Comparison of ENCODE assay signal across 8 mouse cellular contexts in genomic region chr13:64098992-64099391, GRCm38 (mm10). TPM values are rescaled to one million over a fixed set of nuclear protein-coding genes. Genes with fewer than 3 reads are reported as not detected.
DNase-seq lines count a peak whose midpoint lies in the region; ATAC-seq and TF ChIP-seq lines count a peak whose summit lies in the region.
"Had no signal": no experiment of that assay in that cellular context is flagged by ENCODE, and none has a peak within 500 bp of the region (broad histone marks: within the 10 kb centered on the region; RNA-seq: fewer than 3 reads in every experiment).

No protein-coding gene starts in this region.

- TF ChIP-seq EP300 in stomach, postnatal 0 days (optimal IDR thresholded peaks at IDR 0.05), result no peak

- H3K27me3 ChIP-seq in hindbrain, postnatal 0 days (ENCODE audit: insufficient read depth, low read length), result no peaks in the 10 kb centered on the region
- 0 out of 2 replicates have a peak, but pooled peaks cover 3% of the 10 kb centered on the region for H3K27me3 ChIP-seq in hindbrain, embryonic 14.5 days (ENCODE audit: control insufficient read depth, insufficient read depth, low read length)
- H3K27me3 ChIP-seq in embryonic facial prominence, embryonic 10.5 days (replicated peaks; ENCODE audit: low read depth, poor library complexity, severe bottlenecking), result 0 out of 2 replicates have a peak, but pooled peaks cover 7% of the 10 kb centered on the region
- no peaks in the 10 kb centered on the region for H3K27me3 ChIP-seq in stomach, postnatal 0 days (ENCODE audit: control insufficient read depth, insufficient read depth, low read length)
- H3K27me3 ChIP-seq in midbrain, embryonic 10.5 days (ENCODE audit: low read depth, poor library complexity, severe bottlenecking), result 0 out of 2 replicates have a peak, but pooled peaks cover 5% of the 10 kb centered on the region
- H3K27me3 ChIP-seq: limb, embryonic 15.5 days had no signal

- no peak overlapping the region for H3K4me3 ChIP-seq in hindbrain, postnatal 0 days (ENCODE audit: low read length)
- no peak overlapping the region for H3K4me3 ChIP-seq in hindbrain, embryonic 14.5 days (replicated peaks; ENCODE audit: low read length)
- no peak overlapping the region for H3K4me3 ChIP-seq in embryonic facial prominence, embryonic 10.5 days
- H3K4me3 ChIP-seq in stomach, postnatal 0 days (ENCODE audit: low read depth, low read length), result no peak overlapping the region
- H3K4me3 ChIP-seq in midbrain, embryonic 10.5 days, result no peak overlapping the region
- H3K4me3 ChIP-seq: limb, embryonic 15.5 days had no signal

- H3K27ac ChIP-seq in hindbrain, postnatal 0 days, result no peak overlapping the region
- no peak overlapping the region for H3K27ac ChIP-seq in hindbrain, embryonic 14.5 days
- H3K27ac ChIP-seq in embryonic facial prominence, embryonic 10.5 days (replicated peaks), result no peak overlapping the region
- H3K27ac ChIP-seq in stomach, postnatal 0 days (replicated peaks), result no peak overlapping the region
- H3K27ac ChIP-seq in midbrain, embryonic 10.5 days (replicated peaks), result no peak overlapping the region
- H3K27ac ChIP-seq: limb, embryonic 15.5 days had no signal

- no peaks in the 10 kb centered on the region for H3K4me1 ChIP-seq in hindbrain, postnatal 0 days (ENCODE audit: insufficient read depth, low read length)
- H3K4me1 ChIP-seq in hindbrain, embryonic 14.5 days (replicated peaks; ENCODE audit: control insufficient read depth, insufficient read depth, low read length), result no peaks in the 10 kb centered on the region
- H3K4me1 ChIP-seq in embryonic facial prominence, embryonic 10.5 days, result no peaks in the 10 kb centered on the region
- no peaks in the 10 kb centered on the region for H3K4me1 ChIP-seq in stomach, postnatal 0 days (replicated peaks; ENCODE audit: control insufficient read depth, insufficient read depth)
- H3K4me1 ChIP-seq in midbrain, embryonic 10.5 days, result no peaks in the 10 kb centered on the region
- H3K4me1 ChIP-seq: limb, embryonic 15.5 days had no signal

- H3K4me2 ChIP-seq in hindbrain, postnatal 0 days (ENCODE audit: low read depth, low read length), result no peak overlapping the region
- H3K4me2 ChIP-seq in hindbrain, embryonic 14.5 days (replicated peaks), result no peak overlapping the region
- H3K4me2 ChIP-seq in stomach, postnatal 0 days (replicated peaks; ENCODE audit: low read depth), result no peak overlapping the region
- H3K4me2 ChIP-seq: limb, embryonic 15.5 days had no signal

- peak; percentile 40 for DNase-seq in hindbrain, postnatal 0 days (ENCODE audit: low spot score)
- DNase-seq in hindbrain, embryonic 14.5 days (ENCODE audit: low spot score), result no peak
- peak; percentile 53 for DNase-seq in 3T3-L1 (ENCODE audit: low read depth, low spot score)
- DNase-seq in CD8-positive naive resting alpha-beta T cell, adult 2 months (ENCODE audit: low read depth in 2 of 2, low spot score in 2 of 2), result peak; percentile 11 to 37
- DNase-seq in embryonic facial prominence, embryonic 10.5 days (ENCODE audit: low spot score), result peak; percentile 44
- DNase-seq in stomach, postnatal 0 days (ENCODE audit: low spot score), result peak; percentile 40
- DNase-seq in midbrain, embryonic 10.5 days (ENCODE audit: low spot score), result no peak

- no peak for ATAC-seq in hindbrain, postnatal 0 days
- ATAC-seq in hindbrain, embryonic 14.5 days (ENCODE audit: low FRiP score), result no peak
- ATAC-seq in stomach, postnatal 0 days (ENCODE audit: low FRiP score, low TSS enrichment), result no peak

- no peak overlapping the region for H3K9ac ChIP-seq in hindbrain, postnatal 0 days (replicated peaks; ENCODE audit: low read length)
- no peak overlapping the region for H3K9ac ChIP-seq in hindbrain, embryonic 14.5 days
- H3K9ac ChIP-seq in stomach, postnatal 0 days (ENCODE audit: low read length), result no peak overlapping the region
- H3K9ac ChIP-seq: limb, embryonic 15.5 days had no signal

- H3K9me3 ChIP-seq in hindbrain, postnatal 0 days (ENCODE audit: low read length), result no peaks in the 10 kb centered on the region
- H3K9me3 ChIP-seq in hindbrain, embryonic 14.5 days (ENCODE audit: control insufficient read depth, low read length), result no peaks in the 10 kb centered on the region
- no peaks in the 10 kb centered on the region for H3K9me3 ChIP-seq in embryonic facial prominence, embryonic 10.5 days
- no peaks in the 10 kb centered on the region for H3K9me3 ChIP-seq in stomach, postnatal 0 days (ENCODE audit: control insufficient read depth, low read length)
- H3K9me3 ChIP-seq in midbrain, embryonic 10.5 days (replicated peaks), result no peaks in the 10 kb centered on the region
- H3K9me3 ChIP-seq: limb, embryonic 15.5 days had no signal

- H3K36me3 ChIP-seq in hindbrain, postnatal 0 days (ENCODE audit: insufficient read depth, low read length), result no peaks in the 10 kb centered on the region
- no peaks in the 10 kb centered on the region for H3K36me3 ChIP-seq in hindbrain, embryonic 14.5 days (replicated peaks; ENCODE audit: control insufficient read depth, insufficient read depth)
- H3K36me3 ChIP-seq in embryonic facial prominence, embryonic 10.5 days (replicated peaks), result no peaks in the 10 kb centered on the region
- no peaks in the 10 kb centered on the region for H3K36me3 ChIP-seq in stomach, postnatal 0 days (ENCODE audit: control insufficient read depth, insufficient read depth, low read length)
- no peaks in the 10 kb centered on the region for H3K36me3 ChIP-seq in midbrain, embryonic 10.5 days
- H3K36me3 ChIP-seq: limb, embryonic 15.5 days had no signal

- 76% methylated on average over 9 of the region's 9 CpGs for WGBS in hindbrain, postnatal 0 days
- 77% methylated on average over 9 of the region's 9 CpGs for WGBS in hindbrain, embryonic 14.5 days
- WGBS in embryonic facial prominence, embryonic 10.5 days, result 67% methylated on average over 9 of the region's 9 CpGs
- WGBS in stomach, postnatal 0 days, result 76% methylated on average over 9 of the region's 9 CpGs
- 70% methylated on average over 9 of the region's 9 CpGs for WGBS in midbrain, embryonic 10.5 days

- peak; percentile 61 for TF ChIP-seq CTCF in hindbrain, postnatal 0 days (IDR thresholded peaks at IDR 0.05; ENCODE audit: low read depth)
- peak; percentile 70 for TF ChIP-seq CTCF in stomach, postnatal 0 days (IDR thresholded peaks at IDR 0.05; ENCODE audit: low read depth)

RNA-seq across cellular contexts. Expression of gene Hsd17b3, which starts 10.0 kb away (rescaled TPM):
- not detected in 2 replicates for total RNA-seq in hindbrain, postnatal 0 days (2014; rRNA removed)
- not detected in 2 replicates for polyA plus RNA-seq in hindbrain, postnatal 0 days (2015; fragmentation: Nextera tagmentation; extraction: Ambion mirVana)
- not detected in 2 replicates for polyA plus RNA-seq in hindbrain, embryonic 14.5 days (2014; fragmentation: Nextera tagmentation; extraction: Ambion mirVana)
- polyA plus RNA-seq in embryonic facial prominence, embryonic 10.5 days (2016; fragmentation: Nextera tagmentation; extraction: Ambion mirVana), result not detected in 2 replicates
- polyA plus RNA-seq in stomach, postnatal 0 days (2015; fragmentation: Nextera tagmentation; extraction: Ambion mirVana), result not detected in 2 replicates
- 0.36 TPM in 1 of 2 replicates, not detected in the other for polyA plus RNA-seq in midbrain, embryonic 10.5 days (2016; fragmentation: Nextera tagmentation; extraction: Ambion mirVana)
- polyA plus RNA-seq: limb, embryonic 15.5 days had no signal

RNA-seq across cellular contexts. Expression of gene Slc35d2, which starts 30.2 kb away (rescaled TPM):
- total RNA-seq in hindbrain, postnatal 0 days (2014; rRNA removed), result 0.83 and 0.89 TPM in 2 replicates
- polyA plus RNA-seq in hindbrain, postnatal 0 days (2015; fragmentation: Nextera tagmentation; extraction: Ambion mirVana), result 1.5 and 3.4 TPM in 2 replicates
- polyA plus RNA-seq in hindbrain, embryonic 14.5 days (2014; fragmentation: Nextera tagmentation; extraction: Ambion mirVana), result 1.2 and 1.7 TPM in 2 replicates
- polyA plus RNA-seq in embryonic facial prominence, embryonic 10.5 days (2016; fragmentation: Nextera tagmentation; extraction: Ambion mirVana), result 2.5 and 3.2 TPM in 2 replicates
- 7.9 and 9.5 TPM in 2 replicates for polyA plus RNA-seq in stomach, postnatal 0 days (2015; fragmentation: Nextera tagmentation; extraction: Ambion mirVana)
- polyA plus RNA-seq in midbrain, embryonic 10.5 days (2016; fragmentation: Nextera tagmentation; extraction: Ambion mirVana), result 3.4 and 3.7 TPM in 2 replicates

RNA-seq across cellular contexts. Expression of gene Zfp367, which starts 54.0 kb away (rescaled TPM):
- total RNA-seq in hindbrain, postnatal 0 days (2014; rRNA removed), result 15.3 and 17.0 TPM in 2 replicates
- 6.7 and 6.9 TPM in 2 replicates for polyA plus RNA-seq in hindbrain, postnatal 0 days (2015; fragmentation: Nextera tagmentation; extraction: Ambion mirVana)
- polyA plus RNA-seq in hindbrain, embryonic 14.5 days (2014; fragmentation: Nextera tagmentation; extraction: Ambion mirVana), result 5.8 and 8.0 TPM in 2 replicates
- 13.5 and 14.0 TPM in 2 replicates for polyA plus RNA-seq in embryonic facial prominence, embryonic 10.5 days (2016; fragmentation: Nextera tagmentation; extraction: Ambion mirVana)
- 10.9 and 12.3 TPM in 2 replicates for polyA plus RNA-seq in stomach, postnatal 0 days (2015; fragmentation: Nextera tagmentation; extraction: Ambion mirVana)
- 18.9 and 21.0 TPM in 2 replicates for polyA plus RNA-seq in midbrain, embryonic 10.5 days (2016; fragmentation: Nextera tagmentation; extraction: Ambion mirVana)

Comparison
In these comparisons a context has a peak if more than half of its experiments do, and no peak if none do; other contexts are left out.
1. DNase-seq: peak in hindbrain, postnatal 0 days (single experiment), 3T3-L1 (single experiment), CD8-positive naive resting alpha-beta T cell, adult 2 months (2 of 2), embryonic facial prominence, embryonic 10.5 days (single experiment) and stomach, postnatal 0 days (single experiment); none in hindbrain, embryonic 14.5 days (single experiment) and midbrain, embryonic 10.5 days (single experiment).